Mouse (Mus musculus): ENCODE measurements around the gene Cars2. TPM values are rescaled to one million over a fixed set of nuclear protein-coding genes. Genes with fewer than 3 reads are reported as not detected.

Cars2 gene
- total RNA-seq (2023): 10 to 100 TPM; 40.4 to 45.8 TPM

DNA sequence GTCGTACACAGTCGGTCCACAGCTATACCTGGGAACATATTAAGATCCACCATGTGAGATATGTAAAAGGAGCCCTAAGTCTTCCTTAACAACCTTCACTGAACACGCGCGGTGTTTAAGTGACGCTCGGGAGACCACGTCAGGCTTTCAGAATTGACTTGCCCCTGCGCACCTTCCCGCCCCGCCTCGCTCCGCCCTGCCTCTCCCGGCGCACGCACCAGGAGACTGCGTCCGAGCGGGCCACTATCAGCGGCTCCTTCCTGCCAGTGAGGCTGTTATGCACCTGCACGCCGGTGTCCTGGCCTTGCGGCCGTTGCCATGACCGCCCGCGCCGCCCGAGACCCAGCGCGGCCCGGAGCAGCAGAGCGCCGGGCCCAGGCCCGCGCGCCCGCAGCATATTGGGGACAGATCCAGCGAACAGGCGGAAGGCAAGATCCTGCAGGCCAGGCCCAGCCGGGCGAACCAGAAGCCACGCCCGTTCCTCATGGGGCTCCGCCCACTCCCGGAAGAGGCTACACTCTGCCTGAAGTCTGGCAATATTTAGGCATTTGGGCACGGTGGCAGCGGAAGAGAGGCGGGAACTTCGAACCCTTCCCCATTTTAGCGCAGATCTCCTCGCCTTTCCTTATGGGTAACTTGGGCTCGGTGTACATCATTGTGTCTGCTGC lies at the start of gene Cars2:
Cars2 (minus strand) TSS at position 503 of the 668 bp plus-strand sequence.

GRCm38 (mm10) chr8:11554799-11555719 lies 4.5 kb upstream of the Cars2 start, which contains the start of gene Ing1:
TSS of gene Ing1 (plus strand) at chr8:11555571.

DNA sequence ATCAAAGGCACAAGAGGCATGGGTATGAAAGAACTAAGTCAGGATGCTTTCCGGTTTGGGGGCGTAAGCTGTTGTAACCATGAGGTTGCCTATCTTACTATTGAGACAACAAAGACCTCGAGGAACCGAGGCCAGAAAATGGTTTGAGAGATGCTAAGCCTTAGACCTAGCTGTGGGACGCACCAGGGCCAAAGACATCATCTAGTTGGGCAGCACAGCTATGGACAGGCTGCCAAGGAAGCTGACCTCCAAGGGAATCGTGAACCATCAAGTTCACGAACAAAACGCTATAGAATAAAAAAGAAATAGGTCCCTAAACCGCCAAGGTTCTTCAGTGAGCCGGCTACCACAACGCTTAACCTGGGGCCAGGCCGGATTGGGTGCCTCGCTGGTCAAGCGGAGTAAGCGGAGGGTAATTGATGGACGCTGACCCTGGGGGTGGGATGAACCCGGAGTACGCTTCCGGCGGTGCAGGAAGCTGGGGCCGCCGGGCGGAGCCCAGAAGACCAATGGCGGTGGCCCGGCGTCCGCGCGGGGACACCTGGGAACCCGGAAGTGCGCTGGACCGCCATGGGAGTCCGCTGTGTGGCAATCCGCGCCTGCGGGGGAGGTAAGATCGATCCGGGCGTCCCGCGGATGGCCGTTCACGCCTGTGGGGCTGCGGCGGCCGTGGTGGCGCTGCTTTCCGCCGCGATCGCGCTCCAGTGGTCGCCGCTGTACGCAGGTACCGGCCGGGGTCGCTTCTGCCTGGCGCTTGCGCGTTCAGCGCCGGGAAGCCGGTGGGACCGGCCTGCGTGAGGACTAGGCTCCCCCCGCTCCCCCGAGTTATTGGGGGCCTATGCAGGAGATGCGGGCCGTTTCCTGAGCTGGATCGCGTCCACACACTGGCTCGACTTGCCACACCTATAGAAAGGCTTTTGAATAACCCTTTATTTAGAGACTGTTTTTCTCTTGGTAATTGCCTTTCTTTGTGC lies 53.3 kb downstream of the Cars2 start, which contains the start of gene Naxd:
Naxd (plus strand) TSS at position 490 of the 974 bp plus-strand sequence.

DNA sequence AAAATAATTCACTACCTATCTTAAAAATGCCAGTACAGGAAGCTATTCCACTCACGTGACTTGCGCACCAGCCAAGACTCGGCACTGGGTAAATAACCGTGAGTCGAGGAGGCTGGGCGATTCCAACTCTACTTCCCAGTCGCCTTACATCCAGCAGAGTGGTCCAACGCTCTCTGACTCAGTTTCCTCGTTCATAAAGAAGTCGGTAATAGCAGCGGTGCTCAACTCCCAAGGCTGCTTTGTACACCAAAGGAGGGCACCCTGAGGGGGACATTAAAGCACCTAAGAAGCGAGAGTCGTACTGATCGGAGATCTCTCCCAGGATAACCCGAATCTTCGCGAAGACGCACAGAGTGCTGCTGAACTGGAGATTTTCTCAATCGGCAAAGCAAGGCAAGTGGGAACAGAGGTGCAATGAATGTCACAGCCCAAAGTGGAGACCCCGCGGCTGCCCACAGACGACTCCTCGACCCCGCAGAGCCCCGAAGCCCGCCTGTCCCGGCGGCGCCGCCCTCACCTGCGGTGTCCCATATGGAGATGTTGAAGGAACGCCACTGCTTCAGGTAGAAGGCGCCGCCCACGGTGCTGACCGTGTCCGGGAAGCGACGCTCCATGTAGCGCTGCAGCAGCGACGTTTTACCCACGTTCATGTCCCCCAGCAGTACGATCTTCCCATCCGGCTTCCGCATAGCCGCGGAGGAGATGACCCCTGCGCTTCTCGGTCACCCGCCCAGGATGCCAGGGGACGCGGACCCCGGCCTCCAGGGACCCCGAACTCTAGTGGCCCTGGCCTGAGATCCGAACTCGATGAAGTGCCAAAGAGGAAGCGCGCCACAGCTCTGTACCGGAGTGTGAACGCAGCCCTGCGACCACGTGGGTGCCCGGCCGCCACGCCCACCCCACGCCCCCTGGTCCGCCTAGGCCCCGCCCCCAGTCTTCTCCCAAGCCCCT lies 72.5 kb downstream of the Cars2 start, which contains the start of gene Rab20:
Rab20 (minus strand) TSS at position 900 of the 951 bp plus-strand sequence.

Other genes starting within 250 kb of the Cars2 start
- gene Col4a2, start 238.0 kb downstream of the Cars2 start, total RNA-seq (2023): not detected
- gene Col4a1, start 238.0 kb downstream of the Cars2 start, total RNA-seq (2023): under 1 TPM; 0.09 to 0.46 TPM
- gene Rab20, start 72.1 kb downstream of the Cars2 start, total RNA-seq (2023): 1 to 10 TPM; 4.7 to 9.2 TPM
- 10 to 100 TPM; 38.8 to 51.0 TPM for gene Naxd, start 53.3 kb downstream of the Cars2 start, total RNA-seq (2023)
- gene Ing1, start 4.8 kb upstream of the Cars2 start, total RNA-seq (2023): 10 to 100 TPM; 58.5 to 69.8 TPM
- gene Ankrd10, start 85.0 kb upstream of the Cars2 start, total RNA-seq (2023): 100 to 1,000 TPM; 106 to 117 TPM
- not detected for gene 1700016D06Rik, start 150.3 kb upstream of the Cars2 start, total RNA-seq (2023)
- 10 to 100 TPM; 54.8 to 58.8 TPM for gene Arhgef7, start 176.9 kb upstream of the Cars2 start, total RNA-seq (2023)

Measured in B cell, adult 67 days (primary cell).